Mouse (Mus musculus) spleen, embryonic (tissue): ENCODE data around the gene Smarcd2.

Source experiments
- CTCF ChIA-PET: fragments of 350-600 bp; sonication (Branson Sonifier 250); formaldehyde crosslinking; loops from one replicate; lab custom pipeline; 2022; lab: Charles Lee

Gene Smarcd2

DNA sequence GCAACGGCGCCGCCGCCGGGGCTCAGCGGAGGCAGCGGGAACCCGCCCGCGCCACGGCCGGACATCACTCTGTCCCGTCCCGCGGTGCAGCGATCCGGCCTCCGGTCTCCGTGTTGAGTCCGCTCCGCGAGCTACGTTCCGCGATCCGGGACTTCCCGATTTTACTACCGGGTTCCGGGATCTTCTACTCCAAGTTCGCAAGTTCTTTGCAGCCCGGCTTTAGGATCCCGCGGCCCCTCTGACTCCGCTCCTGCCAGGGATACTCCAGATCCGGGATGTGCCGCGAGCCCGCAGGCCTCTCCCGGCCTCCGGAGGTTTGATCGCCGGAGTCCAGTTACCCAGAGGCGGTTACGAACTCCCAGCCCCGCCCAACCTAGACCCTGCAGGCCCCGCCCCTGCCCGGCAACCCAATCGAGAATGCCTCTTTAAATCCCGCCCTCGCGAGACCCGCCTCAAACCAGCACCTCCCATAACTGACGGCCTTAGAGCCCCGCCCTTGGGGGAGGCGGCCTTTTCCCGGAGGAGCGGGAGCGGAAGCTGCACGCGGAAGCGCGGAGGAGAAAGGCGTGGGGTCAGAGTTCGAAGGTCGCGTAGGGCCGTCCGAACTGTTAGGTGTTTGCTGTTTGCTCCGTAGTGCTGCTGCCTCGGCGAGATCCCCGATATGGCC, at the start of gene Smarcd2:
Gene Smarcd2 (minus strand): TSS at position 329 of the 667 bp plus-strand sequence.
- CTCF ChIA-PET = interaction anchor here (0.6 kb wide), 1 partner anchor 856 kb away, joined by 6 read pairs; no protein-coding TSS in a partner anchor

DNA sequence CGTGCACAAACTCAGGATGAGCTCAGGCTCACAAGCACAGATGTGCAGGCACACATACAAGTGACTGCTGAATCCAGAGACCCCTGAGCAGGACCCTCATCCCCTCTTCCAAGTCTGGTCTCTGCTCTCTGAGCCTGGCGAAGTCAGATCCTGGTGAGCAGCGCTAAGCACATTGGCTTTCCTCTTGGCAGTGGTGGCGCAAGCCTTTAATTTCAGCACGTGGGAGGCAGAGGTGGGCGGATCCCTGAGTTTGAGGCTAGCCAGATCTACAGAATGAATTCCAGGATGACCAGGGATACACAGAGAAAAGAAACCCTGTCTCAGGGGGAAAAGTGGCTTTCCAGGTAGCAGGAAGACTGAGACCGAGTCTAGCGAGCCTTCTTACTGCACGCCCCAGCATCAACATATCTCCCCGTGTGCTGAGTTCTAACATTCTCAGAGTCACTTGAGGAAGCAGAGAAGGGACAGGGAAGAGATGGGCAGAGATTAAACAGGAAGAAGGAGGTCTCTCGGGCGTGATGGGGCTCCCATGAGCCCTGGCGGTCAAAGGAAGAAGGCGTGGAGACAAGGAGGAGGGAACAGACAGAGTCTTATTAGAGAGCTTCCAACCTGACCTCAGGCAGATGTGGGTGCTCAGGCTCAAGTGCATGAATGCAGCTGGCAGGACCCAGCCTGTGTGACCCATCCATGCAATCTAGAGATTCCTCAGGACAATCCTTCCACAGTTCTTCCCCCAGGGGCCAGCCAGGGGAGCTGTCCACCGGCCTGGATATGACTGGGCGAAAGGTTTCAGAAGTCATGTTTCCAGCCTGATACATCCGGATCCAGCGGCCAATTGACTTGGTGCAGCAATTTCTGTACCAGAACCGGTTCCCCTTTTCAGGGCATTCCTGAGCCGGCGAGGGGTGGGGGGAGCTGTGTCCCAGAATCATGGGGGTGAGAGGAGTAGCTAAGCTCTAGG, 45.9 kb upstream of the Smarcd2 start:
- CTCF ChIA-PET = interaction anchor here (0.5 to 0.7 kb wide), 4 partner anchors 10 to 195 kb away, joined by 3 to 12 read pairs (median 8); no protein-coding TSS in a partner anchor

DNA sequence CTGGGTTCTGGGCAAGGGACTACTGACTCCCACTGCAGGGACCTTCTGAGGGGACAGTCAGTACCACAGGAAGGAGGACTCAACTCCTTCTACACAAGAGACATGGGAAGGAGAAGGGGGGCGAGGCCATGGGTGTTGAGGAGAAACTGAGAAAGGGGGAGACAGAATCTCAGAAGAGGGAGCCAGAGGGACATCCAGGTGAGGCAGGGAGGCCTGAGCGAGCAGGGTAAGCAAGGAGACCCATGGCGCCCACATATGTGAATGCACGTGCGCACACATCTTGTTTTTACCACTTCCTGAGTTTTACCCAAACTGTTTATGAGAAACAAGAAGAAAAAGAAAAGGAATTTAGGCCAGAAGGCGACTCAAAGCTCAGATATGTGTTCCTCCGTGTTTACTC, 45.0 kb upstream of the Smarcd2 start:
- CTCF ChIA-PET = interaction anchor here (0.5 to 1.5 kb wide), 4 partner anchors 8 to 195 kb away, joined by 3 to 19 read pairs (median 8); no protein-coding TSS in a partner anchor

DNA sequence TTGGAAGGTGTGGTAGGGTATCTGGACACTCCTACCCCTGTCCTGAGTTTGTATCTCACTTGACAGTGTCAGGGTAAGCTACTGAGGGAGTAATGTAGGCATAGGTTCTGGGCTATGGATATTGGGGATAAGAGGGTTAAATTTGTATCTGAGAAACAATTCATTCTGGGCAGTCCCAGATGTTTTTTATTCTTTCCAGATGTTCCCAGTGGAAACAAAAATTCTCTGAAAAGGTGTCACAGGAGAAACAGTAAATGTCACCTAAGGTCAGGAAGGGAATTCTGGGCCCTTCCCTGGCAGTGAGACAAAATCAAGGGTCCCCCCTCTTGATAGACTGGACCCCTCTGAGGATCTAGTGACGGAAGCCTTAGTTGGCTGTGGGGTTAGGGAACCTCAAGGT, 43.6 kb upstream of the Smarcd2 start:
- CTCF ChIA-PET = interaction anchor here (1.2 to 1.5 kb wide), 2 partner anchors 8 to 14 kb away, joined by 5 to 6 read pairs; no protein-coding TSS in a partner anchor

DNA sequence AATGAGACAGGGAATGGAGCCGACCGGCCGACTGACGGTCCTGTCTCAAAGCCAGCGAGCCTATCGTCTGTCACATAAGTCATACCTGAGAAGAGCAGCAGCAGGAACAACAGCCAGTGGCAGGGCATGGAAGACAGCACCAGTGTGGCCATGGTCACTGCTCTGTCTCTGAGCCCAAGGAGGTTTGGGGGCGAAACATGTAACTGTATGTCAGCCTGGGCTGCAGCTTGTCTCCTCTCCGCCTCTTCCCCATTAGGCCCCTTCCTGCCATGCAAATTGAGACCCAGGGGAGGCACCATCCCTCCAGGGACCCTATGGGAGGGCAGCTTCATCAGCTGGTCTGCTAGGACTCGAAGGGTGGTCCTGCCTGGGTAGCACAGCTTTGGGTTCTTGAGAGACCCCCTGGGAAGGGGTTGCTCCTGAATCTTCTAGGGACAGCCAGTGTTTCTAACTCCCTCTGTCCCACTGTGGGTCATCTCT, 41.6 kb upstream of the Smarcd2 start, which contains the start of gene Cd79b:
Gene Cd79b (minus strand): TSS at position 430 of the 480 bp plus-strand sequence.
- CTCF ChIA-PET = no interaction called here

DNA sequence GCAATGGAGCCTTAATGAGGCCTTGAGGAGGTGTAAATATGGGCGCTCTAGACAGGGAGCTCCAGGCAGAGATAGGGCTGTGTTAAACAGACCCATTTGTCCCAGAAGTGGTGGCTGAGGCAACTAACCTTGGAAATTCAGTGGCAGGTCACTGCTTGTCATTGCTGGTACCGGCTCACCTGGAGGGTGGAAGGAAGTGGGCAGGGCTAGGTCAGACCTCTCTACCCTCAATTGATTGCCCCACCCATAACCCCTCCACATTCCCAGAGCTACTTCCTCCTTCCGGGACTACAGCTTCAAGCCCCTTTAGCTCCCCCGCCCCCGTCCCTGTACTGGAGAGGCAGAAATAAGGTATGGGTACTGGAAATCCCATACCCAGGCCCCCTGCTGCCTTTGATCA, 40.8 kb upstream of the Smarcd2 start:
- CTCF ChIA-PET = interaction anchor here (2.3 kb wide), 1 partner anchor 11 kb away, joined by 6 read pairs; no protein-coding TSS in a partner anchor

DNA sequence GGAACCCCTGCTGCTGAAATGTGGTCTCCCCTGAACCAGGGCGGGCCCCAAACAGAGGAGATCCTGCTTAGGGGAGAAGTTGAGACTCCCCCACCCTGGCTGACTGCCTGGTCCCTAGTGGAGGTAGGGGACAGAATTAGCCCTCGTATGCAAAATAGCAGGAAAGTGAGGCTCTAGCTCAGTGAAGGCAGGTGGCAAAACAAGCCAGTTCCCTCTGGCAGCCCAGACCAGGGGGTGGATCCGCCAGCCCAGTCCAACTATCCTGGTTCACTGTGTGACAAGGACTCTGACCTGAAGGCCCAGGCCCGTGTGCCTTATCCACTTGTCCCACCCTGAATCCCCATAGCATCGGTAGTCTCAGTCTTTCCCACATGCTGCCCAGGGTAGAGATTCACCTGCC, 37.4 kb upstream of the Smarcd2 start:
- CTCF ChIA-PET = no interaction called here

DNA sequence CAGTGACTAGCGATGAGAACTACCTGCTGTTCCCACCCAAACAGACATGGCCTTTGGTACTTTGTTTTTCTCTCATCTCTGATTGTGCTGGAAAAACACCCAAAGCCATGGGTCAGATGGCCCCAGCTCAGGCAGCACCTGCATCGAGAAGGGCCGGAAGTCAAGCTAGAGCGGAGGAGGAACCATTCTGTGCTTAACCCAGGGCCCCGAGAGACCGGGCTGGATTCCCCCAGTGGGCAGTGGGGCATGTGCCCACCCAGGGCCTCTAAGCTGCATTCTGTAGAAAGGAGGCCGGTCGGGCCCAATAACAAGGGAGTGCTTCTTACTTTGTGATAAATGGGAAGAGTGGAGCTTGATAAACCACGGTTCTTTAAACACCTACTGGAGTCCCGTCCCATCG, 35.4 kb upstream of the Smarcd2 start:
- CTCF ChIA-PET = interaction anchor here (0.7 to 1.3 kb wide), 3 partner anchors 8 to 26 kb away, joined by 6 to 10 read pairs (median 6); no protein-coding TSS in a partner anchor

DNA sequence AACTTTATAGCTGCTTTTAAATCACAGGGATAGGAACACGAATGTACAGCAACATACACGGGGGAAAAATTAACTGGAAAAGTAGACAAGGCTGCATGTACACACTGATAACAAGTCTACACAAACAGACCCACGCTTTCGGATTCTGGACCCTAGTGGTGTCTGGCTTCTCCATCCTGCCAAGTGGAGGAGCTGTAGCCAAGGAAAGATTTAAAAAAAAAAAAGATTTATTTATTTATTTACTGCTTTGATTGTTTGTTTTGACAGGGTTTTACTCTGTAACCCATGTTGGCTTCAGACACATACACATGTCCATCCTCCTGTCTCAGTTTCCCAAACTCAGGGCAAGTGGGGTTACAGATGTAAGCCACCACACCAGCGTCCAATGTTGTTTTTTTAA, 34.7 kb upstream of the Smarcd2 start:
- CTCF ChIA-PET = interaction anchor here (0.7 to 1.3 kb wide), 4 partner anchors 9 to 361 kb away, joined by 3 to 10 read pairs (median 6); no protein-coding TSS in a partner anchor

DNA sequence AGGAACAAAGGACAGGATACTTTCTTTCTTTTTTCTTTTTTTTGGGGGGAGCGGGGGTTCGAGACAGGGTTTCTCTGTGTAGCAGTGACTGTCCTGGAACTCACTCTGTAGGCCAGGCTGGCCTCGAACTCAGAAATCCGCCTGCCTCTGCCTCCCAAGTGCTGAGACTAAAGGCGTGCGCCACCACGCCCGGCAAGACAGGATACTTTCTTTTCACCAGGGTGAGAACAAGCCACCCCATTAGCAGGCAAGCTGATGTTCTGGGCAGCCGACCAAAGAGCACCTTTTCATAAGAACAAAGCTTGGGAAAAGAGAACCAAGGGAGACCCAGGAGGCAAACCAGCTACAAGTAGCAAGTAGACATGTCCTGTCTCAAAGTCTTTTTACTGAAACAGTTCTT, 34.0 kb upstream of the Smarcd2 start:
- CTCF ChIA-PET = interaction anchor here (0.7 to 1.2 kb wide), 2 partner anchors 16 to 92 kb away, joined by 3 to 6 read pairs; no protein-coding TSS in a partner anchor

DNA sequence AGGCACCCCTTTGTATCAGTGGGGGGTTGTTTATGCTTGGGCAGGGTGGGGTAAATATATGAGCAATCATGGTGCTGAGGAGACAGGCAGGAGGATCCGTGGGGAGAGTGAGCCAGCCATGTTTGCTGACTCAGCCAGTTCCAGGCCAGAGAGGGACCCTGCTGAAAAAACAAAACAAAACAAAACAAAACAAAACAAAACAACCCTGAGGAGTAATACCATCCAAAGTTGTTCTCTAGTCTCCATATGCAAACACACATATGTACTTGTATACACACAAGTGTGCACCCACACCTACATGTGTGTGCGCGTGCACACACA, 33.3 kb upstream of the Smarcd2 start:
- CTCF ChIA-PET = interaction anchor here (0.7 kb wide), 1 partner anchor 93 kb away, joined by 6 read pairs; no protein-coding TSS in a partner anchor

DNA sequence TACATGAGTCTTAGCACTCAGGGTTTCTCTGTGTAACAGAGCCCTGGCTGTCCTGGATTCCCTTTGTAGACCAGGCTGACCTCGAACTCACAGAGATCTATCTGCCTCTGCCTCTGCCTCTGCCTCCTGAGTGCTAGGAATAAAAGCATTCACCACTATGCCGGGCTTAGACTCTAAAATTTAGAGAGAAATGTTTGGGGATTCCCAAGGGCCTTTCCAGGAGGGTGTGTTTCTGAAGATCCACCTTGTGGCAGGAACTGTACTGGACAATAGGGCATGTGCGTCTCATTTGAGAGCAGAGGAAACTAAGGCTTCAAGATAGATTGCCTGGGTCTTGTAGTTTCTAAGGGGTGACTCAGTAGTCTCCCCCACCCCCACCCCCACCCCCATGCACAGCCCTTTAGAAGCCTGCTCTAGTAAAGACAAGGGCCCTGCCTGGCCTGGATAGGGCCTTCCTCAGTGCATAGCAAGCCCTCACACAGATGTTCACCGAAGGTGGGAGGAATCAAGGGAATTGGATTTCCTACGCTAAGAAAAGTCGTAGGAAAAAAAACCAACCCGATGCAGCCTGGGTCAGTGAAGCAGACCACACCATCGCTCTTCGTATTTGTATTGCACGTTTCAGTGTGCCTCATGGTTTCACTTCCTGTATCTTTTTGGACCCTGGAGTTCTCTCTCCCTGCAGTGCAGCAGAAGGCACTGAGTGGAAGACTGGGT, 32.7 kb upstream of the Smarcd2 start:
- CTCF ChIA-PET = no interaction called here

DNA sequence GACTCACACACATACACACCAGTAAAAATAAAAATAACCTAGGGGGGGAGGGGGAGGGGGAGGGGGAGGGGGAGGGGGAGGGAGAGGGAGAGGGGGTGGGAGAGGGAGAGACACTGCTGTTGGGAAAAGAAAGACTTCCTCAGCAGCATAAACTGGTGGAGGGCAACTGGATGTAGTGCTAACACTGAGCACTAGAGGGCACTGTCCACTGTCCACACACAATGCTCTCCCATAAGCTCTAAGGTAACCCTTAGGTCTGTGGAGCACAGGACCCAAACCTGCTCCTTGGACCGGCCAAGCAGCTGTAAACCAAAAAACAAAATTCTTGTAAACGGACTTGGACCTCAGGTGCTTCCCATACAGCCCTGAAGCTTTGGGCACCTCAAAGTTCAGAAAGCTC, 29.9 kb upstream of the Smarcd2 start:
- CTCF ChIA-PET = interaction anchor here (0.7 to 2.4 kb wide), 5 partner anchors 10 to 64 kb away, joined by 3 to 10 read pairs (median 5); no protein-coding TSS in a partner anchor

DNA sequence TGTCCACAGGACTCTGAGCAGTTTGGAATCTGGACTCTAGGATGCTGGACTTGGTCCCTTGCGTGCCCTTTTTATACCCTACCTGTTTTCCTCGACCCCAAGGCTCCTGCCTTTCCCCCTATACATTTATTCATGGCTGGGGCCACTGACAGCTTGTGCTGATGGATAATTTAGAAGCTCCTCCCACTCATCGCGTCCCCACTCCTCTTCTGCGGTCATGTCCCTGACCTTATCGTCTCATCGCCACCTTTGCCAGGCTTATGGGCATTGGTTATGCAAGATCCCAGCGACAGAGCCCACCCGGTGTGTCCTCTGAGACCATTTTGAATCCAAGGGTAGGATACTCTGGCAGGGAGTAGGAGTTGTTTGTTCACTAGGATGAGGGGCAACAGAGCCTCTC, 29.0 kb upstream of the Smarcd2 start, which contains the start of gene Gh:
Gene Gh (minus strand): TSS at position 101 of the 400 bp plus-strand sequence.
- CTCF ChIA-PET = no interaction called here

DNA sequence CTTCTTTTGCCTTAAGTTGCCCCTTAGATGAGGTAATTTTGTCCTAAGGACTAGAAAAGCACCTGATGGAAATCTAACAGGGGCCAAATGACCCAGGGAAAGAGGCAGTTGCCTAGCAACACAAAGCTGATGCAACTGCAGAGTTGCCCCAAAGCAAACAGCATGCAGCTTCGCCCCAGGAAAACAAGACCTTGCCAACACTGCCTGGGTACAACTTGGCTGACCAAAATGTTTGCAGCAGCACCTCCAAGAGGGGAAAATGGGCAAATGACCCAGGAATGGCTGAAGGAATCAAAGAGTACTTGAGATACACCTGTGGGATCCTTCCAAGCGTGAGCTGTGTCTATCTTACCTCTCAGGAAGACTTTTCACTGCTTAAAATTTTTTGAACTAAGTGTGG, 19.1 kb upstream of the Smarcd2 start:
- CTCF ChIA-PET = no interaction called here

DNA sequence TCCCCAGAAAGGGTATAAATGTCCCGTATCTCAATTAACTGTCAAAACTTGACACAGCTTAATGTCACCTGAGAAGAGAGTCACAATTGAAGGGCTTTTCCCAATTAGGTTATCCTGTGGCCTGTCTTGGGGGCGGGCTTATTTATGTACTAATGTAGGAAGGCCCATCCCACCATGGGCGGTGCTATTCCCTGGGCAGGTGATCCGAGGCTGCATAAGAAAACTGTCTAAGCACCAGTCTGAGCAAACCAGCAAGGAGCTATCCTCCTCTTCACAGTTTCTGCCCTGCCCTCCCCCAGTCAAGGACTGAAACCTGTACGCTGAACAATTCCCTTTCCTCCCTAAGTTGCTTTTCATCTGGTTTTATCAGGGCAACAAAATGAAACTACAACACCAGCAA, 17.6 kb upstream of the Smarcd2 start:
- CTCF ChIA-PET = no interaction called here

DNA sequence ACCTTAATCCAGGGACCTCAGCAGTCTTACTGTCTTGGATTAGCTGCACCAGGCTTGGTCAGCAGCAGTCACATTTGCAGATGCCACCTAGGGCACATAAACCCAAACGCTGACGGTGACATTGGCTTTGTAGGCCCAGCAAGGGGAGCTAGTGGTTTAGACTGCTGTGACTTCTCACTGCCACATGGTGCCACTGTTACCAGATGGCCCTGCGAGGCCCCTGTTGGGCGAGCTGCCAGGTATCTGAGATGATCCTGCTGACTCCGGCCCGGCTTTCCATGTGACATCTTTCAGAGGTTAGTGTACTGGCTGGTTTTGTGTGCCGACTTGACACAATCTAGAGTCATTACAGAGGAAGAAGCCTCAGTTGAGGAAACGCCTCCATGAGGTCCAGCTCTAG, 16.6 kb upstream of the Smarcd2 start:
- CTCF ChIA-PET = no interaction called here

DNA sequence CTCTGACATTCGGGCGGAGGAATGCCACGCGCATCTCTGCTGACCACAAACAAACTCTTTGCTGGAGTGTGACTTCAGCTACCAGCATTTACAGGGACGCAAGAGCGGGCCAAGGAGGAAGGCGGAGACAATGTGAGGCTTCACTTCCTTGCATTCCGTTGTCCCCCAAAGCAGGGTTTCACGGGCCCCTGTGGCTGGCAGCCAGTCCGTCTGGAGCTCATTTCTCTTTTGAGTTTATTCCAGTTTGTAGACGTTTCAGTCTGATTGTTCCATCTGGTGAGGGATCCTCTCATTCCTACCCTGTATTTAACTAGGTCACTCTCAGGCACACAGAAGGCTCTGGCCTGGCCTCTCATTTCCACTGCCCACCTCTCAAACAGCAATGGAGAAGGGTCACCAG, 14.2 kb upstream of the Smarcd2 start:
- CTCF ChIA-PET = no interaction called here

DNA sequence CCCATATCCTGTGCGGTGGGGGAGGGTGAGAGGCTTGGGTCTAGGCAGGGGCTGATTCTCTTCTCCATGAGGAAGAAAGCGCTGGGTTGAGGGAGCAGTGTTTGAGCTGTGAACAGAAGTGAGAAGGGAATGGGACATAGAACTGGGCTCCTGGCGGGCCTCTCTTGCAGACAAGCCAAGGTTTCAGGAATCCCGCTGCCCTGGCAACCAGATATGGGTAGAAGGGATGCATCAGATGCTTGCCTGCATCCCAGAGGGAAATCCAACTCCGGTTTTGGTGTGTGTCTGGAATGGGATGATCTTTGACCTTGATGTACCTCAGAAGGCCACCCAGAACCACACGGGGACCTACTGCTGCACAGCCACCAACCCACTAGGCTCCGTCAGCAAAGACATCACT, 13.4 kb upstream of the Smarcd2 start:
- CTCF ChIA-PET = no interaction called here

DNA sequence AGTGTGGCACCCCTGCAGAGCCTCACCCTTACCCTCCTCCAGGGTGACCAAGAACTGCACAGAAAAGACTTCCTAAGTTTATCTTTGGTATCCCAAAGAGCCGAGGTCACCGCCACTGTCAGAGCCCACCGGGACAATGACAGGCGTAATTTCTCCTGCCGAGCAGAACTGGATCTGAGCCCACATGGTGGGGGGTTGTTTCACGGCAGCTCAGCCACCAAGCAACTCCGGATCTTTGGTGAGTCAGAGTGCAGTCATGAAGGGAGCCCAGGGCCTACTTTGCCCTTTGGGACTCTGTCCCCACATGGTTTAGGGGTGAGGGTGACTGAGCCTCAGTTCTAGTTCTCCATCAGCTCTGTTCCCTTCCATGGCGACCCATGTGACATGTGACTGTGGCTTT, 11.4 kb upstream of the Smarcd2 start:
- CTCF ChIA-PET = no interaction called here

DNA sequence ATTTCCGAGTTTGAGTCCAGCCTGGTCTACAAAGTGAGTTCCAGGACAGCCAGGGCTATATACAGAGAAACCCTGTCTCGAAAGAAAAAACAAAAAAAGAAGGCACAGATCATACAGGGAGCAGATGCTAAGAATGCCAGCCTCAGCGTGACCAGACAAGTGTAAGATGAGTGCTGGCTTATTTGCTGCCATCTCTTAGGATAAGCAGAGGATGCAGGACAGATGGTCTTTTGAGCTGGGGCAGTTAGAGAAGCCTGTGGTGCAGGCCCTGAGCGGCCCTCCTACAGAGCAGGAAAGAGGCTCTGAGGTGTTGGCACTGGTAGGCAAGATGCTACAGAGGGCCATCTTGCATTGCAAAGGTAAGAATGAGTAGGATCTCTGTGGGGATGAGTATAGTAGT, 10.6 kb upstream of the Smarcd2 start:
- CTCF ChIA-PET = no interaction called here
